Mouse (Mus musculus): ENCODE data around the gene Gm20517. TPM values are rescaled to one million over a fixed set of nuclear protein-coding genes. Genes with fewer than 3 reads are reported as not detected.
A peak's percentile ranks its signal among the peaks of the same experiment; 100 is the strongest.

The Gm20517 gene
- polyA plus RNA-seq, 1 experiment: 1.5 TPM

DNA sequence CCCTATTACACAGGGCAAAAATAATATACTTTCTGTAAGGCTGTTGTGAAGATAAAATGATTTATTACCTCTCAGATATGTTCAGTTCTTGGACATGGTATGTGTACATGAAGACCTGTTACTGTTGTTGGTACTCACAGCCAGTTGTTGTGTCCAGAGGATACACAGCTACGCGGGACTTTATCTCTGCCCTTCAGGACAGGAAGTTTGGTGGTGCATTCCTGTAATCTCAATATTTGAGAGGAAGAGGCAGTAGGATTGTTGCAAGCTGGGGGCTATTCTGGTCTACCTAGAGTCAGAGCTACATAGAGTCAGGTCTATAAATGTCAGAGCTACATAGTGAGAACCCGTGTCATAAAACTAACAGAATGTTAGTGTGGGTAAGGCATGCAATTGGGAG lies 20.3 kb upstream of the Gm20517 start:
- Histone ChIP-seq H3K79me2 (ENCODE audit: control insufficient read depth, insufficient read depth) (peaks cover 15% of the 10 kb centered on the region), H3K36me3 (ENCODE audit: control insufficient read depth, insufficient read depth) (no peaks in the 10 kb centered on the region), H3K4me3 (no peak overlapping the region), H3ac (ENCODE audit: control insufficient read depth, insufficient read length) (no peak overlapping the region), H3K27me3 (ENCODE audit: control insufficient read depth, insufficient read depth, insufficient read length) (no peaks in the 10 kb centered on the region), H3K4me2 (ENCODE audit: low read depth) (no peak overlapping the region)
- TF ChIP-seq USF1 (IDR thresholded peaks at IDR 0.05; ENCODE audit: low read depth): no peak
- TF ChIP-seq MYOD1 (IDR thresholded peaks at IDR 0.05; ENCODE audit: control insufficient read depth in 1 of 3, insufficient read length in 2 of 3, low read depth in 2 of 3): no peak
- no peak for TF ChIP-seq TCF3 (IDR thresholded peaks at IDR 0.05; ENCODE audit: insufficient read length, low read depth)
- no peak for TF ChIP-seq POLR2AphosphoS2 (IDR thresholded peaks at IDR 0.05; ENCODE audit: insufficient read length, low read depth)
- TF ChIP-seq REST (IDR thresholded peaks at IDR 0.05; ENCODE audit: insufficient read depth, insufficient read length): no peak
- TF ChIP-seq CEBPB (IDR thresholded peaks at IDR 0.05; ENCODE audit: insufficient read depth, poor library complexity, severe bottlenecking): no peak
- no peak for TF ChIP-seq E2F4 (IDR thresholded peaks at IDR 0.05; ENCODE audit: insufficient read depth)
- no peak for TF ChIP-seq SRF (IDR thresholded peaks at IDR 0.05; ENCODE audit: control insufficient read depth, insufficient read length, low read depth)

DNA sequence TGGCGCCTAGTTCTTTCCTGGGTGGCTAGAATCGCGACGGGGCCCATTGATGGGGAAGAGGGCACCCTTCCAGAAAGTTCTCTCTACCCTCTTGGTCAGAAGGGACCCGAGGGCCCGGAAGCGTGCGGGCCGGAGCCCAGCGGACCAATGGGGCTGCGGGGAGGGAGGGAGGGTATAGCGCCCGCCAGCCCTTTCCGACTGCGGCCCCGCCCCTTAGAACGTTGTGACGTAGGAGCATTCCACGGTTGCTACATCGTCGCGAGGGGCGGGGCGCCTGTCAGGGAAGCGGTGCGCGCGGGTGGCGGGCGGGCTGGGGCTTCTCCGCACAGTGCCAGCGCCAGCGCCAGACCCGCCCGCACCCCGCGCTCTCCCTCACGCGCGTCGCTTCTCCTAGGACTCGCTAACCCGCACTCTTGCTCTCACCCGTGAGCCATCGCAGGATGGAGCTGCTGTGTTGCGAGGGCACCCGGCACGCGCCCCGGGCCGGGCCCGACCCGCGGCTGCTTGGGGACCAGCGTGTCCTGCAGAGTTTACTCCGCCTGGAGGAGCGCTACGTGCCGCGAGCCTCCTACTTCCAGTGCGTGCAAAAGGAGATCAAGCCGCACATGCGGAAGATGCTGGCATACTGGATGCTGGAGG lies 18.1 kb upstream of the Gm20517 start:
- Histone ChIP-seq H3K79me2 (ENCODE audit: control insufficient read depth, insufficient read depth) (peaks cover 23% of the 10 kb centered on the region), H3ac (ENCODE audit: control insufficient read depth, insufficient read length) (peak overlapping the region; percentile 97), H3K27me3 (ENCODE audit: control insufficient read depth, insufficient read depth, insufficient read length) (no peaks in the 10 kb centered on the region), H3K4me2 (ENCODE audit: low read depth) (peak overlapping the region; percentile 98), H3K4me3 (peak overlapping the region; percentile 100), H3K36me3 (ENCODE audit: control insufficient read depth, insufficient read depth) (peaks cover 5% of the 10 kb centered on the region)
- TF ChIP-seq REST (IDR thresholded peaks at IDR 0.05; ENCODE audit: insufficient read depth, insufficient read length) (no peak), CEBPB (IDR thresholded peaks at IDR 0.05; ENCODE audit: insufficient read depth, poor library complexity, severe bottlenecking) (no peak), MAX (IDR thresholded peaks at IDR 0.05; ENCODE audit: low read depth) (no peak), MYOD1 (IDR thresholded peaks at IDR 0.05; ENCODE audit: control insufficient read depth in 1 of 3, insufficient read length in 2 of 3, low read depth in 2 of 3) (peak in 1 of 3 experiments; percentile 12), E2F4 (IDR thresholded peaks at IDR 0.05; ENCODE audit: insufficient read depth) (no peak), POLR2A (IDR thresholded peaks at IDR 0.05; ENCODE audit: insufficient read length, low read depth) (peak; percentile 88), POLR2AphosphoS2 (IDR thresholded peaks at IDR 0.05; ENCODE audit: insufficient read length, low read depth) (peak; percentile 93), MYOG (IDR thresholded peaks at IDR 0.05; ENCODE audit: control insufficient read depth in 1 of 3, insufficient read depth in 1 of 3, insufficient read length in 2 of 3, low read depth in 2 of 3) (peak in 1 of 3 experiments; percentile 29), TCF12 (IDR thresholded peaks at IDR 0.05; ENCODE audit: insufficient read depth, poor library complexity, severe bottlenecking) (no peak)

DNA sequence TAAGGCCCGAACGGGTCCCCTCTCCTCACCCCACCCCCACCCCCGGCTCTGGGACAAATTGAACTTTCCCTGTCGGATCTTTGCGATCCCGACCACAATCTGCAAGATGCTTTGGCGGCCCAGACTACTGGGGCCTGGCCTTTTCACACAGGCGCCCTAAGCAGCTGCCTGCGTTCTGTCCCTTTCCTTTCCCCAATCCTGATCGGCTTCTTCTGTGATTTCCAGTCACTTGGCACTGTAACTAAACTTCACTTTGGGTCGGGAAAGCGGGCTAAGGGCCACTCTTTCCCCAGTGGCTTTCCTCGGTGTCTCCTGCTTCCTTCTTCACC lies 17.6 kb upstream of the Gm20517 start:
- Histone ChIP-seq H3K27me3 (ENCODE audit: control insufficient read depth, insufficient read depth, insufficient read length) (no peaks in the 10 kb centered on the region), H3ac (ENCODE audit: control insufficient read depth, insufficient read length) (peak overlapping the region; percentile 97), H3K4me2 (ENCODE audit: low read depth) (peak overlapping the region; percentile 81), H3K36me3 (ENCODE audit: control insufficient read depth, insufficient read depth) (peaks cover 5% of the 10 kb centered on the region), H3K4me3 (peak overlapping the region; percentile 100), H3K79me2 (ENCODE audit: control insufficient read depth, insufficient read depth) (peaks cover 23% of the 10 kb centered on the region)
- no peak for TF ChIP-seq TCF12 (IDR thresholded peaks at IDR 0.05; ENCODE audit: insufficient read depth, poor library complexity, severe bottlenecking)
- TF ChIP-seq SRF (IDR thresholded peaks at IDR 0.05; ENCODE audit: control insufficient read depth, insufficient read length, low read depth): no peak

GRCm38 (mm10) chr17:47594183-47594968 lies 17.0 kb upstream of the Gm20517 start:
- TF ChIP-seq POLR2A (IDR thresholded peaks at IDR 0.05; ENCODE audit: insufficient read length, low read depth): peak; percentile 39
- peak; percentile 30 for TF ChIP-seq POLR2AphosphoS2 (IDR thresholded peaks at IDR 0.05; ENCODE audit: insufficient read length, low read depth)
- TF ChIP-seq MYOD1 (IDR thresholded peaks at IDR 0.05; ENCODE audit: control insufficient read depth in 1 of 3, insufficient read length in 2 of 3, low read depth in 2 of 3): no peak
- peak overlapping the region; percentile 97 for H3ac ChIP-seq (ENCODE audit: control insufficient read depth, insufficient read length)
- H3K79me2 ChIP-seq (ENCODE audit: control insufficient read depth, insufficient read depth): peaks cover 23% of the 10 kb centered on the region
- H3K27me3 ChIP-seq (ENCODE audit: control insufficient read depth, insufficient read depth, insufficient read length): no peaks in the 10 kb centered on the region
- peak overlapping the region; percentile 81 for H3K4me2 ChIP-seq (ENCODE audit: low read depth)
- H3K36me3 ChIP-seq (ENCODE audit: control insufficient read depth, insufficient read depth): peaks cover 9% of the 10 kb centered on the region
- H3K4me3 ChIP-seq: peak overlapping the region; percentile 100

- Histone ChIP-seq H3K4me3 (peak overlapping the region; percentile 100), H3K36me3 (ENCODE audit: control insufficient read depth, insufficient read depth) (peaks cover 13% of the 10 kb centered on the region), H3K4me2 (ENCODE audit: low read depth) (peak overlapping the region; percentile 81), H3K27me3 (ENCODE audit: control insufficient read depth, insufficient read depth, insufficient read length) (no peaks in the 10 kb centered on the region), H3K79me2 (ENCODE audit: control insufficient read depth, insufficient read depth) (peaks cover 23% of the 10 kb centered on the region), H3ac (ENCODE audit: control insufficient read depth, insufficient read length) (peak overlapping the region; percentile 97)
- TF ChIP-seq E2F4 (IDR thresholded peaks at IDR 0.05; ENCODE audit: insufficient read depth): no peak
- TF ChIP-seq TCF12 (IDR thresholded peaks at IDR 0.05; ENCODE audit: insufficient read depth, poor library complexity, severe bottlenecking): no peak
- no peak for TF ChIP-seq MYOD1 (IDR thresholded peaks at IDR 0.05; ENCODE audit: control insufficient read depth in 1 of 3, insufficient read length in 2 of 3, low read depth in 2 of 3)
- TF ChIP-seq SRF (IDR thresholded peaks at IDR 0.05; ENCODE audit: control insufficient read depth, insufficient read length, low read depth): no peak
- TF ChIP-seq MYOG (IDR thresholded peaks at IDR 0.05; ENCODE audit: control insufficient read depth in 1 of 3, insufficient read depth in 1 of 3, insufficient read length in 2 of 3, low read depth in 2 of 3): no peak
- no peak for TF ChIP-seq TCF3 (IDR thresholded peaks at IDR 0.05; ENCODE audit: insufficient read length, low read depth)
- TF ChIP-seq CEBPB (IDR thresholded peaks at IDR 0.05; ENCODE audit: insufficient read depth, poor library complexity, severe bottlenecking): no peak
- TF ChIP-seq POLR2AphosphoS2 (IDR thresholded peaks at IDR 0.05; ENCODE audit: insufficient read length, low read depth): no peak
- TF ChIP-seq POLR2A (IDR thresholded peaks at IDR 0.05; ENCODE audit: insufficient read length, low read depth): no peak
- TF ChIP-seq USF1 (IDR thresholded peaks at IDR 0.05; ENCODE audit: low read depth): no peak
- no peak for TF ChIP-seq MAX (IDR thresholded peaks at IDR 0.05; ENCODE audit: low read depth)
These were observed 16.5 kb upstream of the Gm20517 start for GRCm38 (mm10) chr17:47594969-47595247.
